In the genomic region with DNA sequence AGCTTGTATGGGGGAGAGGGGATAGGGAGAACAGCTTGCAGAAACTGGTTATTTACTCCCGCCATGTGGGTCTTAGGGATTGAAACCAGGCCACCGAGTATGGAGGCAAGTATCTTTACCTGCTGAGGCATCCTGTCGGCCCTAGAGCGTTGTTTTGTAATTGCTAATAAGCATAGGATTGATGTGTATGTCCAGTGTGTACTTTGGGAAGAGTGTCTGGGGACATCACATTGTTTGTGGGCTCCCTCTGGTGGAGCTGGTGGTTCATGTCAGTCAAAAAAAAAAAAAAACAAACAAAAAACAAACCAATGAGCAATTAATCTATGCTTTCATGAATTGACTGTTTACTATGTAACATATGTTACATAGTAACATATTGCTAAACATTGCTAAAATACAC, we compare ENCODE assay signal across 9 mouse cellular contexts. TPM values are rescaled to one million over a fixed set of nuclear protein-coding genes. Genes with fewer than 3 reads are reported as not detected.
A peak's percentile ranks its signal among the peaks of the same experiment; 100 is the strongest.
DNase-seq lines count a peak whose midpoint lies in the region; ATAC-seq and TF ChIP-seq lines count a peak whose summit lies in the region.
"Had no signal": no experiment of that assay in that cellular context is flagged by ENCODE, and none has a peak within 500 bp of the region (broad histone marks: within the 10 kb centered on the region; RNA-seq: fewer than 3 reads in every experiment).

No protein-coding gene starts in this region.

- H3K4me3 ChIP-seq in gastrocnemius, adult 2 months, result no peak overlapping the region
- H3K4me3 ChIP-seq in lung, adult 2 months (replicated peaks; ENCODE audit: extremely low read depth, low read depth, low read length), result no peak overlapping the region
- H3K4me3 ChIP-seq in lung, postnatal 0 days (ENCODE audit: low read depth, low read length), result no peak overlapping the region
- no peak overlapping the region for H3K4me3 ChIP-seq in forebrain, embryonic 11.5 days (ENCODE audit: low read depth, low read length)
- H3K4me3 ChIP-seq: midbrain, embryonic 12.5 days had no signal

- ATAC-seq in lung, postnatal 0 days, result no peak
- no peak for ATAC-seq in frontal cortex, adult (ENCODE audit: low TSS enrichment)
- no peak for ATAC-seq in forebrain, embryonic 11.5 days (replicated peaks; ENCODE audit: low FRiP score)

- peak; percentile 28 for DNase-seq in gastrocnemius, adult 2 months
- DNase-seq in gastrocnemius, adult 18-20 months (ENCODE audit: low spot score), result no peak
- no peak for DNase-seq in lung, adult 2 months
- no peak for DNase-seq in lung, postnatal 25 days (ENCODE audit: low spot score)
- DNase-seq in ZHBTc4 (ENCODE audit: low read depth, low spot score), result peak; percentile 32
- DNase-seq in lung, postnatal 0 days (ENCODE audit: low spot score), result peak; percentile 57
- no peak for DNase-seq in forebrain, embryonic 11.5 days (ENCODE audit: low spot score)

- H3K27ac ChIP-seq in gastrocnemius, adult 2 months, result no peak overlapping the region
- H3K27ac ChIP-seq in lung, postnatal 0 days (ENCODE audit: low read length), result no peak overlapping the region
- H3K27ac ChIP-seq in forebrain, embryonic 11.5 days (ENCODE audit: low read depth, low read length), result no peak overlapping the region
- H3K27ac ChIP-seq: midbrain, embryonic 12.5 days had no signal

- H3K9ac ChIP-seq in lung, postnatal 0 days (replicated peaks; ENCODE audit: low read depth), result no peak overlapping the region
- H3K9ac ChIP-seq in forebrain, embryonic 11.5 days (ENCODE audit: low read length), result no peak overlapping the region
- H3K9ac ChIP-seq: midbrain, embryonic 12.5 days had no signal

- H3K27me3 ChIP-seq in lung, postnatal 0 days (replicated peaks; ENCODE audit: insufficient read depth, low read length), result no peaks in the 10 kb centered on the region
- no peaks in the 10 kb centered on the region for H3K27me3 ChIP-seq in forebrain, embryonic 11.5 days (ENCODE audit: control insufficient read depth, insufficient read depth, low read length)
- H3K27me3 ChIP-seq: midbrain, embryonic 12.5 days had no signal

- H3K36me3 ChIP-seq in lung, postnatal 0 days (ENCODE audit: insufficient read depth, low read length), result no peaks in the 10 kb centered on the region
- H3K36me3 ChIP-seq in forebrain, embryonic 11.5 days (ENCODE audit: control insufficient read depth, insufficient read depth, low read length), result no peaks in the 10 kb centered on the region
- H3K36me3 ChIP-seq: midbrain, embryonic 12.5 days had no signal

- H3K4me2 ChIP-seq in lung, postnatal 0 days (replicated peaks; ENCODE audit: low read depth, low read length), result no peak overlapping the region
- H3K4me2 ChIP-seq in forebrain, embryonic 11.5 days (ENCODE audit: low read depth, low read length, severe bottlenecking), result no peak overlapping the region
- H3K4me2 ChIP-seq: midbrain, embryonic 12.5 days had no signal

- WGBS in lung, adult 2 months, result 45% methylated on average over 4 of the region's 4 CpGs
- WGBS in lung, postnatal 0 days, result 48% methylated on average over 4 of the region's 4 CpGs
- whole genome bisulfite sequencing in forebrain, embryonic 11.5 days, result 64% methylated on average over 4 of the region's 4 CpGs

- 0 out of 2 replicates have a peak, but pooled peaks cover 2% of the 10 kb centered on the region for H3K4me1 ChIP-seq in lung, adult 2 months (ENCODE audit: control insufficient read depth, insufficient read depth, low read length)
- H3K4me1 ChIP-seq in lung, postnatal 0 days (ENCODE audit: insufficient read depth, low read depth, low read length), result no peaks in the 10 kb centered on the region
- 0 out of 2 replicates have a peak, but pooled peaks cover 2% of the 10 kb centered on the region for H3K4me1 ChIP-seq in forebrain, embryonic 11.5 days (replicated peaks; ENCODE audit: control insufficient read depth, insufficient read depth, low read length)

- H3K9me3 ChIP-seq in lung, postnatal 0 days (ENCODE audit: low read length), result no peaks in the 10 kb centered on the region
- H3K9me3 ChIP-seq in forebrain, embryonic 11.5 days (ENCODE audit: control insufficient read depth, low read length), result no peaks in the 10 kb centered on the region
- H3K9me3 ChIP-seq: midbrain, embryonic 12.5 days had no signal

- TF ChIP-seq EP300 in lung, postnatal 0 days (IDR thresholded peaks at IDR 0.05), result no peak

- no peak for TF ChIP-seq POLR2A in lung, adult 2 months (IDR thresholded peaks at IDR 0.05; ENCODE audit: borderline replicate concordance, extremely low read depth, low read depth, low read length)

- intact Hi-C loops in gastrocnemius, adult 2 months (cut with DNase I), result loop anchor here (1.0 kb wide), 1 partner anchor 90 kb away; no protein-coding TSS in a partner anchor

- TF ChIP-seq CTCF in gastrocnemius, adult 2 months (IDR thresholded peaks at IDR 0.05), result peak; percentile 68
- TF ChIP-seq CTCF in lung, adult 2 months (IDR thresholded peaks at IDR 0.05; ENCODE audit: insufficient read depth, low read length), result peak; percentile 26
- peak; percentile 73 for TF ChIP-seq CTCF in lung, postnatal 0 days (IDR thresholded peaks at IDR 0.05)

RNA-seq across cellular contexts. Expression of gene Eya3, which starts 2.2 kb away (rescaled TPM):
- 10 to 100 TPM; 11.2 to 15.5 TPM for total RNA-seq in gastrocnemius, adult 2 months (2021)
- total RNA-seq in gastrocnemius, adult 18-20 months (2021), result 10 to 100 TPM; 11.7 to 13.4 TPM
- 16.6 and 19.5 TPM in 2 replicates for polyA plus RNA-seq in lung, adult 2 months (2012; rRNA removed)
- 8.2 and 8.8 TPM in 2 replicates for polyA plus RNA-seq in lung, postnatal 0 days (2015; fragmentation: Nextera tagmentation; extraction: Ambion mirVana)
- 31.6 and 31.9 TPM in 2 replicates for polyA plus RNA-seq in forebrain, embryonic 11.5 days (2014; fragmentation: Nextera tagmentation; extraction: Ambion mirVana)

Comparison
In these comparisons a context has a peak if more than half of its experiments do, and no peak if none do; other contexts are left out.
1. DNase-seq: peak in gastrocnemius, adult 2 months (single experiment), ZHBTc4 (single experiment) and lung, postnatal 0 days (single experiment); none in gastrocnemius, adult 18-20 months (single experiment), lung, adult 2 months (single experiment), lung, postnatal 25 days (single experiment) and forebrain, embryonic 11.5 days (single experiment).
2. Peak in every context shown above with its lines, with median percentiles within 50 percentile points of each other: CTCF ChIP-seq.